Mouse (Mus musculus) cerebellum, adult 9-10 months (tissue): Measurements from ENCODE around the gene Thop1.

Experiments
- DNase-seq: peaks from one replicate; pipeline ENCODE4 v3.0.0; 2022

Thop1 gene

DNA sequence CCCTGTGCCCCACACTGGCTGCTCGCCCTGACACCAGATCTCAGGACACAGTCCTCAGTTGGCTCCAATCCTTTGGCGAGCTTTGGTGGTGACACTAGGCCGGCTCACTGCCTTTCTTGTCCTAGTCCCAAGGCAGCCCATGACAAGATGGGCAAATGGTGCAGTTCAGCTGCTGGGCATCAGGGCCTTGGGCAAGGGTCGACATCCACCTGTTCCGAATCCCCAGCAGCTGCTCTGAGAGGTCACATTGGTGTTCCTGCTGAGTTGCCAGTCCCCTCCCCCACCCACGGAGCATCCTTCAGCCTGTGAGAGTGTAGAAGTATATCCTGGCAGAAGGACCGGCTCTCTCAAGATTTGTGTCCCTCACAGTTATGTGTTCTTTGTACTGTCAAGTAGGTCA is 50.8 kb downstream of the Thop1 start:
- DNase-seq = no peak

DNA sequence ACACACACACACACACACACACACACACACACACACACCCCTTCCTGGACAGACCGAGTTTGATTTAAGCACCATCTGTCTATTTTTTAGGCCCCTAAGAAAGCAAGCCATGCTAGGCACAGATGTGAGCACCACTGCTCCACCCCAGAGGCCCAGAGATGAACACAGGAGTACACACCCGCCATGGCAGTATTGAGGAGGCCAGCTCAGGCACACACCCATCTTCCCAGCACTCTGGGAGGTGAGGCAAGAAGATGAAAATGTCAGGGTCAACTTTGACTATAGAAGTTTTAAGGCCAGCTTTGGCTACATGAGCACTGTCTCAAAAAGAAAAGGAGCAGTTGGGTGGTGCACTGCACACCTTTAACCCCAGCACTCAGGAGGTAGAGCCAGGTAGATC is 53.1 kb downstream of the Thop1 start:
- no peak for DNase-seq

DNA sequence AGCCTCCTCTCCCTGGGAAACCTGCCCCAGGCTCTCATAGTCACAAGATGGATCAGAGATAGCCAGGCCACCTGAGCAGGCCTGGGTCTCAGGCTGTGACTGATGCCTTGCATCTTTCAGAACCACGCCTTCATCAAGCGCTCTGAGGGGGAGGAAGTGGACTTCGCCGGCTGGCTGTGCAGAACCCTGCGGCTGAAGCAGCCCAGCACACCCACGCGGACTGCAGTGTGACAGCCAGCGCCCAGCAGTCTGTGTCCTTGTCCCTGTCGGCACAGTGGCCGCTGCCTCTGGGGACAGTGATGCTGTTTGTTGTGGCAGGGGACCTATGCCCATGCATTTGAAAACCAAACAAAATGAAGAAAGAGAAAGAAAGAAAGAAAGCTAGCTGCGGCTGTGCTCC is 53.7 kb downstream of the Thop1 start:
- no peak for DNase-seq
